Mouse (Mus musculus) regulatory T cell (primary cell): ENCODE measurements around the gene Serhl.

ENCODE experiments used
- in situ Hi-C: fragments of 300-600 bp; cut with MboI, MseI; formaldehyde crosslinking; loops from one replicate; pipeline ENCODE4 v1.15.1; 2025; ENCODE audit warnings: high pct_unique_total_duplicates

The Serhl gene

GRCm38 (mm10) chr15:83089429-83089605, at the start of gene Serhl:
Gene Serhl (plus strand): TSS chr15:83089506.
- in situ Hi-C loops, result no loop called here

- in situ Hi-C loops, result loop anchor here (5.0 to 10.0 kb wide), 2 partner anchors 65 to 238 kb away; no protein-coding TSS in a partner anchor
Observed at GRCm38 (mm10) chr15:83040156-83040555, 49.1 kb upstream of the Serhl start.

- in situ Hi-C loops, result loop anchor here (5.0 to 10.0 kb wide), 2 partner anchors 62 to 241 kb away; no protein-coding TSS in a partner anchor
Observed at GRCm38 (mm10) chr15:83042655-83043361, 46.5 kb upstream of the Serhl start.

GRCm38 (mm10) chr15:83043362-83043708, 46.0 kb upstream of the Serhl start:
- in situ Hi-C loops, result loop anchor here (5.0 to 10.0 kb wide), 2 partner anchors 61 to 241 kb away; no protein-coding TSS in a partner anchor

DNA sequence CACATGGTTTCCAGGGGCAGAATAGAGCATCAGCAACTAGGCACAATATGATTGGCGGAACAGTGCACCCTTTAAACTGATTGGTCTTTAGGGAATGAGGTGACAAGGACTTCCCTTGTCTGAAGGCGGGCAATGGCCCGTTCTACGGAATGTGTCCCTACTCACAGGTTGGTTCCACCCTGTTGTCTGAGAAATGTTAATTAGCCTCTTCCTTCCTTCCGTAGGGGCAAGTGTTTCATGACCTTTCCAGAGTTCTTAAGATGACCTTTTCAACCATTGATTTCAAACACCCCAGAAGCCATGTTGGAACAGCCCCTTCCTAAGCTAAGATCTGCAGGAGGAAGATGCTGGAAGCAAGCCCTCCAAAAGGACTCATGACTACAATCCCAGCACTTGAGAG, 43.7 kb upstream of the Serhl start:
- in situ Hi-C loops, result loop anchor here (10.0 kb wide), 1 partner anchor 59 kb away; no protein-coding TSS in a partner anchor

- in situ Hi-C loops, result loop anchor here (10.0 kb wide), 1 partner anchor 58 kb away; no protein-coding TSS in a partner anchor
Observed at GRCm38 (mm10) chr15:83046308-83046707, 43.0 kb upstream of the Serhl start.

DNA sequence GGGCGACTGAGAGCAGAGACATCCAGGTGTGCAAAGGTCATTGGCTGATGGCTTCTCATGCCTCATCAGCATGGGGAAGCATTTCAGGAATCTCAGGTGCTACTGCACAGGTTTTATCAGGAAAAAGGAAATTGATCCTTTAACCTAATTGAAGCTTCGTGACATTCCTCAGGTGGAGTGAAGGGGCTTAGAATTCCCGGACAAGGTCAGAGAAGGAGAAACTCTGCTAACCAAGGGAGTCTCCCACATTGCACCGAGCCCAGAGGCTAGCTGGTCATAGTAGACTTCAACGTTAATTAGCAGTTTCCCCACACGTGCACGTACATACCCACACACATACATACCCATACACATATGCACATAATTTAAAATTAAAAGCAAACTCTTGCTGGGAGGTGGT, 42.6 kb upstream of the Serhl start:
- in situ Hi-C loops, result loop anchor here (10.0 kb wide), 1 partner anchor 58 kb away; no protein-coding TSS in a partner anchor

GRCm38 (mm10) chr15:83052341-83053104, 36.8 kb upstream of the Serhl start:
- in situ Hi-C loops, result loop anchor here (5.0 kb wide), 1 partner anchor 370 kb away; no protein-coding TSS in a partner anchor

GRCm38 (mm10) chr15:83053261-83053660, 36.0 kb upstream of the Serhl start:
- in situ Hi-C loops, result loop anchor here (5.0 kb wide), 1 partner anchor 371 kb away; no protein-coding TSS in a partner anchor

DNA sequence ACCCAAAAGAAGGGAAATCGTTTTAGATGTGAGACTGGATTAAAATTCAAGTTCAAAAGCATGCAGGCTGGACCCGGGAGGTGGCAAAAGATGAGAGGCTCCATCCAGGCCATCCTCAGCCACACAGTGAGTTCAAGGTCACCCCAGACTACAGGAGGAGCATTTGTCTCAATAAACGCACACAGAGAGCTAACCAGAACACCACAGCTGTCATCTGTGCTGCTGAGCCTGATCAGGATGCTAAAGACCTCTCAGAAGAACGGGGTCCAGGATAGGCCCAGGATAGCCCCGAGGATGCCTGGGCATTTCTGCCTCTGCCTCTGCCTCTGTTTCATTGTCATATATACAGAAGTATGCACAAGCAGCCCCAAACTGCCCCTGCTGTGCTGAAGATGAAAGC, 33.7 kb upstream of the Serhl start:
- in situ Hi-C loops, result no loop called here

DNA sequence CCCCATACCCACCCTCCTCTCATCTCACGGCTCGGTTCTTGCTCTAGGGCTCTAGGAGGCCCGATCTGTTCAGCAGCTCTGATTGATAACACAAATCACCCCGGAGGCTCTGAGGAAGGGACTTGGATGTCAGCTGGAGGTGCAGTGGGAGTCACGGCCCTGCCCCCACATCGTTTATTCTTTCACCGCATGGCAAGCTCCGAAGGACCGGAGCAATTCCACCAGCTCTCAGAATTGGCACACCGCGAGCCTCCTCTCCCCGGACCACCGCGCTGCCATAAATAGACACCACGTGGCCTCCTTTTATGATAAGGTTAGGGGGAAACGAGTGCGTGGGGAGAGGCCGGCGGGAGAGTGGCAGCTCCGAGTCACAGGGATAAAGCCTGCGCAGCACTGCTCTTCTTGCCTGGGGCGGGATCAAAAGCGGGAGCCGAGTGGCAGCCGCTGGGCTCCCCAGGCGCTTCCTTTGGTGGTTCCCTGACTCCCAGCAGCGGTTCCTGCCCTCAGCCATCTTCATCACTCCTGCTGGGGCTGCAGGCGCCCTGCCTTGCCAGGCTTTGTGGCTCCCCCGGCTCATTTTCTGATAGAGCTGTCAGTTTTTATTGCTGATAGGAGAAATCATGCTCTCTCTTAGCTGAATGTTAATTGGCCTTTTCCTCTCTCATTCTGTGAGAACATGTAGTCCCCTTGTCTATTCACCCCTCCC, 32.8 kb upstream of the Serhl start:
- in situ Hi-C loops, result no loop called here

DNA sequence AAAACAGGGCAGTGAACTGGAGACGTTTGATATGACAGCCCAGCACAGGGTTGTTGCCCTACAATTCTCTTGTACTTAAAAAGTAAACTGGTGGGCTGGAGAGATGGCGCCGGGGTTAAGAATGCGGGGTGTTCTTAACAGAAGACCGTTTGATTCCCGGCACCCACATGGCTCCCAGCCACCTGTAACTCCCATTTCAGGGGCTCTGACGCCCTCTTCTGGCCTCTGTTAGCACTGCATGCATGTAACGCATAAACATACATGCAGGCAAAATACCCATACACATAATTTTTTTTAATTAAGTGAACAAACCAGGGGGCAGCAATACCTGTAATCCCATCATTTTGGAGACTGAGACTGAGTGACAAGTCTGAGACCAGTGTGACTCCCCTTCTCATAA, 31.8 kb upstream of the Serhl start:
- in situ Hi-C loops, result no loop called here

GRCm38 (mm10) chr15:83059233-83059660, 30.1 kb upstream of the Serhl start:
- in situ Hi-C loops, result no loop called here

- in situ Hi-C loops, result loop anchor here (10.0 kb wide), 2 partner anchors 507 to 733 kb away; partner anchors contain the start of gene Cyp2d12
Observed at GRCm38 (mm10) chr15:83061689-83062088, 27.6 kb upstream of the Serhl start.

- in situ Hi-C loops, result loop anchor here (10.0 kb wide), 2 partner anchors 508 to 732 kb away; partner anchors contain the start of gene Cyp2d12
Observed at GRCm38 (mm10) chr15:83062582-83062981, 26.7 kb upstream of the Serhl start.

DNA sequence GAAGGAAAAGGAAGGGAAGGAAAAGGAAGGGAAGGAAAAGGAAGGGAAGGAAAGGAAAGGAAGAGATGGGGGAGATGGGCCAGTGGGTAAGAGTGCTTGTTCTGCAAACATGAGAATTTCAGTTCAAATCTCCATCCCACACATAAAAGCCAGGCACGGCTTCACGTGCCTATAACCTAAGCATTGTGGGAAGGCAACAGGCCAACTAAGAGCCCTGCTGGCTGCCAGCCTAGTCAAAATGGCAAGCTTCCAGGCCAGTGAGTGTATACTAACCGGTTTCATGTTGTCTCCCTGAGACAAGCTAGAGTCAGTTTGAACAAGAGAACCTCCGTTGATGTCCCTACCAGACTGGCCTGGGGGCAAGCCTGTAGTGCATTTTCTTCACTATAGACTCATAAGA, 23.8 kb upstream of the Serhl start:
- in situ Hi-C loops, result loop anchor here (10.0 kb wide), 2 partner anchors 511 to 729 kb away; partner anchors contain the start of gene Cyp2d12

GRCm38 (mm10) chr15:83068270-83068669, 21.0 kb upstream of the Serhl start:
- in situ Hi-C loops, result loop anchor here (10.0 kb wide), 2 partner anchors 513 to 727 kb away; partner anchors contain the start of gene Cyp2d12

GRCm38 (mm10) chr15:83070942-83071341, 18.4 kb upstream of the Serhl start:
- in situ Hi-C loops, result no loop called here

DNA sequence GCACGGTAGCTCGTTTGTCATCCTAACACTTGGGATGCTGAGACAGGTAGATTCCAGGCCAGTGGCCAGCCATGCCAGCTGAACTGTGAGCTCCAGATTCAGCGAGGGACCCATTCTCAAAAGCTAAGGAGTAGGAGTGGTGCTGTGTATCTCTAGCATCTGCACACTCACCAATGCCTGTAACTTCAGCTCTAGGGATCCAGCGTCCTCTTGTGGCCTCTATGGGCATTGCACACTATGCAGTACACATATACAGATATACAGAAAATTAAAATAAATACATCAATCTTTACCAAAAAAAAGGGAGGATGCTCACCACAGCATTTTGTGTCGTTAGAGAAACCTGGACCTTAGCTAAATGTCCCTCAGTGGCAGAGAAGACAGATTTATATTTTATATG, 17.6 kb upstream of the Serhl start:
- in situ Hi-C loops, result no loop called here

DNA sequence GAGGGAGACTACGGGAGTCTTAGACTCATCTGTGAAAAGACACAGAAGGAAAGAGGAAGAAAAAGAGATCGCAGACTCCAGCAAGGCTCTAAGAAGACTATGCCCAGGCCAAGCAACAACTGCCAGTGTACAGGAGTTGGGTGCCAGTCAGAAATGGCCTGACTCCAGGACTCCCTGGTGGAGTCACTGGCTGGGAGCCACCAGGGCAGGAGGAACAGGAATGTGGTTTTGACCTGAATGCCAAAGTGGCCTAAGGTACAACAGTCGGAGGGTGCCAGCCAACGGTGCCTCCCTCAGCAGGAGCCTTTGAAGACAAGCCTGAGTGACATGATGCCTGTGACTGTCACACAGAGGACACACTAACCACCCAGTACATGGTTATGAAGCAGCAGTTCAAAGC, 15.1 kb upstream of the Serhl start:
- in situ Hi-C loops, result no loop called here

DNA sequence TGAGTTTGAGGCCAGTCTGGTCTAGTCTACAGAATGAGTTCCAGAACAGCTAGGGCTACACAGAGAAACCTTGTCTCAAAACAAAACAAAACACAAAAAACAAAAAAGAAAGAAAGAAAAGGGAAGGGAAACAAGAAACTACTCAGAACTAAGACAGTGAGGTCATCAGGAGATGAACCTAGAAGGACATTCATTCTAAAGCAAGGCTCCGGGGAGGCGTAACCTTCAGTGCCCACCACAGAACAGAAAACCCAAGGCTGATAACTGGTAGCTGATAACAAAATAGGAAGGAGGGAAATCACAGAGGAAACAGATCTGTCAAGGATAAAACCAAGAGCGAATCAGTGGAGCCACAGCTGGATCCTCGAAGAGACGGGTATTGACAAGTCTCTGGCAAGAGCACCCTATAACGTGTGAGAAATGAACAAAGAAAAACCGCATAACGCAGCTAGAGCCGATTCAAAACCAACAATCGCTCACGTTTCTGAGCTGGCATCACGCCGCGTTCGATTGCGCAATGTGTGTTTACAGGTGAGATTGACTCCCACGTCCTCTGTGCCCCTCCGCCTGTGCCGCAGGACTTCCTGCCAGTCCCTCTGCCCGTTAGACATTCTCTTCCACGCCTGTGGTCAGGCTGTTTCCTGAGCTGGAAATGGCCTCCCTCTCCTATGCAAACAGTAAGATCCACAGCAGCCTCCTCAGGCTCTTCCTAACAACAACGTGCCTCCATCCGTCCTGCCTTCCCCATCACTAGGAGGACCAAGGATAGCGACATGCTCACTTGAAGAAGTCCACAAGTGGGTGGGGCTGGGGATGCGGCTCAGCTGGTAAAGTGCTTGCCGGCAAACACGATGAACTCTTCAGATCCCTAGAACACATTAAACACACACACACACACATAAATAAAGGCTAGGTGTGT, 13.4 kb upstream of the Serhl start:
- in situ Hi-C loops, result no loop called here
